In the genomic region with DNA sequence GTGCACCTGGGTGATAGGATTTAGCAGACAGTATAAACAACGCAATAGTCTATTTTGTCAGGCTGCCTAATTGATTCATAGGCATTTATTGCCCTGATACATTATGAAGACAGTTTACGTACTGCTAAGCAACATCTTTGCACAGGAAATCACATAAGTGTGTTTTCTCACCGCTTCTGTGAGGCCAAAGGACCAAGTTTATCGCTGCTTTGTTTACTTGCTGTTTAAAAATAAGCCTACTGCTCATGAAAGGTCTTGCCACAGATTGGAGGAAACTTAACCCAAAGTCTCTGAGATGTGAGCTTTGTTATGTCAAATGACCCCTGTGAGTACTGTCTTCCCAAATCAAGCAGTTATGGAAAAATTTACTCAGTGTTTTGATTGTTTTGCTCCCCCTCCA, we compare ENCODE assay signal across 25 mouse cellular contexts.
DNase-seq lines count a peak whose midpoint lies in the region; ATAC-seq and TF ChIP-seq lines count a peak whose summit lies in the region.
"Had no signal": no experiment of that assay in that cellular context is flagged by ENCODE, and none has a peak within 500 bp of the region (broad histone marks: within the 10 kb centered on the region; RNA-seq: fewer than 3 reads in every experiment).

No protein-coding gene starts in this region.

- TF ChIP-seq CTCF in gastrocnemius, adult 2 months (IDR thresholded peaks at IDR 0.05): no peak
- no peak for TF ChIP-seq CTCF in heart, adult 2 months (IDR thresholded peaks at IDR 0.05)
- TF ChIP-seq CTCF in lung, postnatal 0 days (IDR thresholded peaks at IDR 0.05): no peak

- 71% methylated on average over 4 of the region's 4 CpGs for WGBS in heart, adult 2 months
- 62% methylated on average over 4 of the region's 4 CpGs for WGBS in lung, postnatal 0 days

- no peaks in the 10 kb centered on the region for H3K9me3 ChIP-seq in lung, postnatal 0 days (ENCODE audit: low read length)
- H3K9me3 ChIP-seq: G1E had no signal

- H3K4me1 ChIP-seq in heart, adult 2 months (ENCODE audit: control insufficient read depth, insufficient read depth, low read length): no peaks in the 10 kb centered on the region
- H3K4me1 ChIP-seq in lung, postnatal 0 days (ENCODE audit: insufficient read depth, low read depth, low read length): no peaks in the 10 kb centered on the region
- H3K4me1 ChIP-seq: embryonic facial prominence, embryonic 10.5 days; embryonic facial prominence, embryonic 12.5 days; forebrain, embryonic 13.5 days had no signal

- no peaks in the 10 kb centered on the region for H3K79me2 ChIP-seq in heart, adult 2 months (replicated peaks; ENCODE audit: control insufficient read depth, insufficient read depth, low read length)

- H3K4me2 ChIP-seq in lung, postnatal 0 days (replicated peaks; ENCODE audit: low read depth, low read length): no peak overlapping the region
- H3K4me2 ChIP-seq: embryonic facial prominence, embryonic 12.5 days; forebrain, embryonic 13.5 days had no signal

- no peaks in the 10 kb centered on the region for H3K27me3 ChIP-seq in heart, adult 2 months (ENCODE audit: control insufficient read depth, insufficient read depth, low read length)
- H3K27me3 ChIP-seq in lung, postnatal 0 days (replicated peaks; ENCODE audit: insufficient read depth, low read length): no peaks in the 10 kb centered on the region
- H3K27me3 ChIP-seq: CH12.LX; embryonic facial prominence, embryonic 12.5 days; forebrain, embryonic 13.5 days; Patski had no signal

- no peak for ATAC-seq in lung, postnatal 0 days
- ATAC-seq: activated CD4-positive, CD25-positive, alpha-beta regulatory T cell, adult 4 months; CD4-positive, CD25-positive, alpha-beta regulatory T cell, adult 4 months; forebrain, embryonic 13.5 days; Patski had no signal

- peak overlapping the region; percentile 38; the same call in 1 of the 2 replicates for H3K27ac ChIP-seq in gastrocnemius, adult 2 months
- H3K27ac ChIP-seq in heart, adult 2 months: peak overlapping the region; percentile 38; the same call in 1 of the 2 replicates
- no peak overlapping the region for H3K27ac ChIP-seq in lung, postnatal 0 days (ENCODE audit: low read length)
- H3K27ac ChIP-seq: embryonic facial prominence, embryonic 10.5 days; embryonic facial prominence, embryonic 12.5 days; forebrain, embryonic 13.5 days had no signal

- no peak overlapping the region for H3K9ac ChIP-seq in heart, adult 2 months (ENCODE audit: low read depth, low read length)
- no peak overlapping the region for H3K9ac ChIP-seq in lung, postnatal 0 days (replicated peaks; ENCODE audit: low read depth)
- H3K9ac ChIP-seq: embryonic facial prominence, embryonic 12.5 days; forebrain, embryonic 13.5 days had no signal

- intact Hi-C loops in gastrocnemius, adult 2 months (cut with DNase I): no loop called here
- intact Hi-C loops in heart, adult 2 months (cut with DNase I): no loop called here
- intact Hi-C loops in heart, postnatal 10 days (cut with DNase I): no loop called here

- H3K4me3 ChIP-seq in gastrocnemius, adult 2 months: no peak overlapping the region
- H3K4me3 ChIP-seq in heart, adult 2 months: no peak overlapping the region
- H3K4me3 ChIP-seq in lung, postnatal 0 days (ENCODE audit: low read depth, low read length): no peak overlapping the region
- H3K4me3 ChIP-seq: embryonic facial prominence, embryonic 10.5 days; embryonic facial prominence, embryonic 12.5 days; forebrain, embryonic 13.5 days had no signal

- DNase-seq in gastrocnemius, adult 2 months: no peak
- DNase-seq in gastrocnemius, adult 18-20 months (ENCODE audit: low spot score): no peak
- no peak for DNase-seq in heart, adult 2 months
- DNase-seq in heart, postnatal 10 days: no peak
- peak; percentile 22 for DNase-seq in kidney, postnatal 14 days
- DNase-seq in kidney, adult 8-10 months: no peak
- DNase-seq in lung, postnatal 0 days (ENCODE audit: low spot score): peak; percentile 7
- no peak for DNase-seq in lung, adult 18-20 months
- DNase-seq: adrenal gland, adult 8-10 months; adrenal gland, postnatal 14 days; adrenal gland, postnatal 36 days; B cell, adult 2 months; cerebellum, adult 11-12 months; cerebellum, adult 2 months; cerebellum, adult 9-10 months; cerebellum, postnatal 10 days; cerebellum, postnatal 25 days had no signal

- no peaks in the 10 kb centered on the region for H3K36me3 ChIP-seq in heart, adult 2 months (ENCODE audit: control insufficient read depth, insufficient read depth, low read length)
- no peaks in the 10 kb centered on the region for H3K36me3 ChIP-seq in lung, postnatal 0 days (ENCODE audit: insufficient read depth, low read length)
- H3K36me3 ChIP-seq: embryonic facial prominence, embryonic 10.5 days; embryonic facial prominence, embryonic 12.5 days; G1E had no signal

- no peak for TF ChIP-seq EP300 in heart, adult 2 months (IDR thresholded peaks at IDR 0.05; ENCODE audit: insufficient read depth, low read depth, low read length)
- no peak for TF ChIP-seq EP300 in lung, postnatal 0 days (IDR thresholded peaks at IDR 0.05)

- TF ChIP-seq POLR2A in heart, adult 2 months (IDR thresholded peaks at IDR 0.05; ENCODE audit: insufficient read depth, low read depth, low read length): no peak

Comparison
In these comparisons a context has a peak if more than half of its experiments do, and no peak if none do; other contexts are left out.
1. DNase-seq: peak in kidney, postnatal 14 days (single experiment) and lung, postnatal 0 days (single experiment); none in gastrocnemius, adult 2 months (single experiment), gastrocnemius, adult 18-20 months (single experiment), heart, adult 2 months (0 of 2), heart, postnatal 10 days (0 of 2), kidney, adult 8-10 months (0 of 2) and lung, adult 18-20 months (0 of 2).